Mouse (Mus musculus) spleen, adult 18-20 months (tissue): ENCODE measurements around the gene Gdf7.

Source experiments
- DNase-seq, 2 experiments: peaks; one replicate each; pipeline ENCODE4 v3.0.0; 2022; ENCODE audit warnings: mixed read lengths in 2 of 2

Gene Gdf7

DNA sequence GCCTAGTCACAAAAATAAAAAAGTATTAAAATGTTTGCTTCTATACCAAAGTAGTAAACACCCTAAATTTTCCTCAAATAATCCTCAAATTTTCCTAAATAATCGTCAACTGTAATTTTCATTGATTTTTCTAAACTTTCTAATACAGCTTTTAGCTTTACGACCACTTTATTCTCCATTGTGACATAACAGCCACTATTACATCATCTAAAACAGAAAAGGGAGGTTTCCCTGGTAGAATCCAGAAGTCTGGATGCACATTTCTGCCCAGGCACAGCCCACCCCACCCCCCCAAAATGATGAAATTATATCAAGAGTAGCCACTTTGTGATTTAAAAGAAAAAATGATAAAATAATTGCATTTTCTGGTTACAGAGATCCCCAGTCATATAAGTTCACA lies 5.6 kb downstream of the Gdf7 start:
- no peak for DNase-seq

DNA sequence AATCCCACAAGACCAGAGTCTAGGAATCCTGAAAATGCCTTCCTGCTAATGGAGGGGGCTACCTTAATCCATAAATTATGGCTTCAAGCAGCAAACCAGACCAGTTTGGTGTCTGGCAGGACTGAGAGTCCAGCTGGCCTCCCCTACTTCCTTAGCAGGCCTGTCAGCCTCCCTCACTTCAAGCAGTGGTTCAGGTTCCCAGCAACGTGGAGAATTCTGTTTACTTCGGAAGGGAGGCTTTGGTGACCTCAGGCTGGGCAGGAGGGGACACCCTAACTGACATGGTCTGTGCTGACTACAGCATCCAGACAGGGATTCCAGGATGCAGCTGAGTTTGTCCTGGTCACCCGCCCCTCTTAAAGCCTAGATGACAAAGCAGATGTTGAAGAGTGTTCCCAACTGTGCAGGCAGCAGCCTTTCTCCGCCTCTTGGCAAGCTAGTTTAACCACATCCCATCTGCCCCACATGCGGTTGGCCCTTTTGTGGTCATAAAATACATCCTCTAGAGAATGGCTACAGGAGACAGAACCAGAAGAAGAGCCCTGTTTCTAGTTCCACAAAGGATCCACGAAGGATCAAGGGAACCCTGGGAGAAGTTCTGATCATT lies 6.3 kb downstream of the Gdf7 start:
- no peak for DNase-seq

DNA sequence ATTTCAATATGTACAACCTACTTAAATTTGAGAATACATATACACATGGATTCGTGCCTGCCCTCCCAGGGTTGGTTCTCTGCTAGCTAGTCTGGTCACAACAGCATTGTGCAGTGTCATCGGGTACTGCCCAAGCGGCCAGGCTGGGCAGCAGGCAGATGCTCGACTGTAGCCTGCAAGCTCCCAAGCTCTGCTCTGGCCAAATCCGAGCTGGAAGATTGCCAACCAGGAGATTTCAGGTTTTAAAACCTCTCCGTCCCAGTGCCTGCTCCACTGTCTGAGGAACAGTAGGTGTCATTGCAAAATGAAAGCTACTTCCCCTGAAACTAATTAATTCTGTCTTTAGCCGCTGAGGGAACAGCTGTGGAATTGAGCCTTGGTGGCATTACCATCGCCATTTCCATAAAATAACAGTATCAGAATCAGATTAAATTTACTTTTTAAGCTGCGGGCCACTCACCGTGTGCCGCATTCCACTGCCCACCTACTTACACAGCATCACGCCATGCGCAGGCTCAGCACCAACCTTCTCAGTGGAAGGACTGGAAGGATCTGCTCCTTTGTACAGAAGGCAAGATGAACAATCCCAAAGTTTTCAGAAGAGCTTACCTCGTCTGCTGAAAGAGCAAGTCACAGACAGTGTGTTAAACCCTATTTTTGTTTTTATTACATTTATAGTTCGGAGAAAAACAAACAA lies 10.4 kb downstream of the Gdf7 start:
- no peak for DNase-seq

DNA sequence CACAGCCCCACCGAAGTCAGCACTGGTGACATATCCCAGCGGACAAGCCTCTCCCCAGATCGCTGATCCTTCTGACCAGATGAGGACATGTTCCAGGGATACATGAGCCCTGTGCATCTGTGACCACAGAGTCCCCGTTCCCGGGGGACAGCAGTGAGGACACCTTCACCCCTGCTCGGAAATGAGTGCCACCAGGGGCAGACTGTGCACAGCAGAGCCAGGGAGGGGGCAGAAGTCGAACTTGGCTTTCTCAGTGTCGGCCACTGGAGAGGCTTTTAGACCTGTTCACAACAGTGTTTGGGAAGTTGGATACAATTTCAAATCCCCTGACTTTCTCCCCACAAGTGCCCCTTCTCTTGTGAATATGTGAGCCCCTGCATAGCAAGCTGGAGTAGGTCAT lies 12.3 kb downstream of the Gdf7 start:
- DNase-seq: no peak

DNA sequence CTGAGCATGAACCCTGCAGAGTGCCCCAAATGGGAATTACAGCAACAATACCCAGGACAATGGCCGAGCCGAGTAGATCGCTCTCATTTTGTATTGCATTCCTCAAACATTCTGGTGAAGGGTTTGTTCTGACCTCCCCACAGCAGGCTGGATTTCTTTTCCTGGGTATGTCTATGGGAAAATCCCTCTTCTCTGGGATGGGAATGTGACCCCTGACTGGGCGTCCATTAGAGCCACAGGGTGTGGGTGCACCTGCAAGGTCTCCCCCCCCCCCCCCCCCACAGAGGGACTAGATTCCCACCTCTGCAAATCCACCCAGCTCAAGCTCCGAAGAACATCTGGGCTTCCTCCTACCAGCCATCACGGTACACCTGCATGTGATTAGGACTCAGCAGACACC lies 12.7 kb downstream of the Gdf7 start:
- DNase-seq: no peak

DNA sequence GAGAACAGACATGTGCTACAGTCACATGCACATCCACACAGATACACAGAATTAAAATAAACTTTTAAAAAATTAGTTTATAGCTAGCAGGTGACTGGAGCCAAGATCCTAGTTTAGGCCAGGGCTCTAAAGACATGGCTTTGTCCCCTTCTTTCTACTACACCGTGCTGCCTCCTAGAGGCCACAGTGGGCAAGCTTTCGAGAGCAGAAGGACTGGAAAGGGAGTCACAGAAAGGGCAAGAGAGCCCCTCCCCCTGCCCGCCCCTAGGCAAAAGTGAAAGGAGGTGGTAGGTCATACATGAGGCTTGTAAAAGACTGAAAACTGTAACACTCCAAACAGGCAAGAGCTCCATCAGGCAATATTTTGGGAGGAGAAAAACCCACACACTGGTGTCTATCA lies 13.8 kb downstream of the Gdf7 start:
- DNase-seq: no peak

DNA sequence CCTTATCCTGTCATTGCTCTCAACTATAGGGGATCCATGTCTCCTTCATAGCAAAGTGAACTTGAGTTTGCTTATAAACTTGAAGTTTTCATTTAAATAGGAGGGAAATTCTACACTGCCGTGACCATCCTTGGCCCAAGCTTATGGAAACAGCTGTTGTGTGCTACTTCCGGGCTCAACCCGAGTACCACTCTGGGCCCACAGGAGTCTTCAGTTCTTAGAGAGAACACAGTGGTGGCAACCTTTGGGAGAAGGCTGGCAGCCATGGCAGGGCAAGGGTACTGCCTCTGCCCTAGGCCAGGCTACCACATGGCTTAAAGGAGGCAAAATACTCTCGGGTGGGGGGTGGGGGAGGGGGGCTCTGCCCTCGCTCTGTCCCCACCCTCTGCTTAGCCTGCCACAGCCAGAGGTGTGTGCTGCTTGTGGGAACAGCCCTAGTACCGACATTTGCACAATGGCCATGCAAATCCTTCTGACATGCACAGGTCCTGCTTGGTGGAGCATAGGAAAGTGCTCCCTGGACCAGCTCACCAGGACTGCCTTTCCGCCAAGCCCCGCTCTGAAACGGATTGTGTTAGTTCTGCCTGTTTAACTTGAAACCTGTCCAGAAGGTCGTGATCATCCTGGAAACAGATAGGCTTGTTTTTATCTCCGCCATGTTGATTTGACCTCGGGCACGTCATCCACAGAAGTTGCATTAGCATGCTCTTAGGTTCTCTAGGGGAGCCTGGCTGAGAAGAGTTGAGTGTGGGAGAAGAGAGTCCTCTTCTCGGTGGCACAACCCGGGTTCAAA lies 20.3 kb downstream of the Gdf7 start:
- DNase-seq: no peak

DNA sequence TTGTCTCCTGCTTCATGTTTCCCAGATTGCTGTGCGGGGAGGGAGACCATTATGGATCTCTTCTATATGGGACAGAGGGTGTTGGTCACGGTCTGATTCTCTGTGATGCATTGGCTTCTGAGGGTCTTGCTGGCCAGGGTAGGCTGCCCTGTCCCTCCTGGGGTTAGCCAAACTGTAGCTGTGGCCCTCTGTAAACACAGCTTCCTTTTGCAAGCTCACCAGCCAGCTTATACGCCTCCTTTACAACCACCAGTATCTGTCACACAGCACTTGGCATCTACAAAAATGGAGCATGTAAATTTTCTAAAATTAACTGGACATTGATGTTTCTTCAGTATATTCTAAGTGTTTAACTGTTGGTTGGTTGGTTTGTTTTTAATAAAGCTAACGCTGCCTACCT lies 26.3 kb downstream of the Gdf7 start:
- no peak for DNase-seq

DNA sequence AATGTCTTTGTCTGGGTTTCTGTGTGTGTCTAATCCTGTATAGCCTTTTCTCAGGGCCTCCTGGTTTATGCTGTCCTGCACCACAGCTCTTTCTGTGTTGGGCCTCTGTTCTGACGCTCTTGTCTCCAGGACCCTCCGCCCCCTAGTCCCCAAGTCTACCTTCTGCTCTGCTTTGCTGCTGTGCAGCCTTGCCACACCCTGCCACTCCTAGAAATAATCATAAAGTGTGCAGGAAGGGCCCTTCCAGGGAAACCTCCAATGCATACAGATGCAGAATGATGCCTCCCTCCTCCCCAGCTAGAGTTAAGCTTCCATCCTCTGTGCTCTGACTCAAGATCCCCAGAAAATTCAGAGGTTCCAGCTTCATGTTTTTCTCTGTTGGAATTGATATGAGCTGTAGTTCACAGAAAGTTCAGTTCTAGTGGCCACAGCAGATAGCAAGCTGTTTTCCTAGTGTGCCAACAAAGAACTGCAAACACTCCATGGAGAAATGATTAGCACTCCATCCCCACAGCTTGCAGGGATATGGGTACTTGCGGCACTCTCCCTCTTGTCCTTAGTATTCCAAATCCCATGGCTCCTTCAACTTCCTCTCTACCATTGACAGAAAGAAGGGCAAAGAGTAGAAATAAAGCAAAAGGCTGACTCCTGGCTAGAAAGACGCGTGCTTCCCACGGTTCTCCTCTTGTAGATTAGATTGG lies 28.1 kb downstream of the Gdf7 start:
- no peak for DNase-seq

DNA sequence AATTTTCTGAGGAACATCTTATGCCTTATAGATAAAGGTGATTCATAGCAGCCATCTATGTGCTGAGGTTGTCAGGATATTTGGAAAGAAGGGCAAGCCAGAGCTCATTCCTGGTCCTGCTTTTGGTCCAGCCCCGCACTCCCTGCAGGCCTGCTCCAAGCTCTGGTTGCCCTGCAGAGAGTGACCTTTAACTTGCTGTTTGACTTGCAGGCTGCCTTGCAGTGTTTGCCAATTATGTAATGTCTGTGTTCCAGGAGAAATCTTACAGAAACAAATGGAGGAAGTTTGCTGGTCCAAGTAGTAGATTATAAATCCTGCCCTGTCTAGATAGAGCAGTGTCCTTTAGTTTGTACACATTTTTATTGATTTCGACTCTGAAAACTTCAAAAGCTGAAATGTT lies 30.3 kb downstream of the Gdf7 start:
- no peak for DNase-seq

DNA sequence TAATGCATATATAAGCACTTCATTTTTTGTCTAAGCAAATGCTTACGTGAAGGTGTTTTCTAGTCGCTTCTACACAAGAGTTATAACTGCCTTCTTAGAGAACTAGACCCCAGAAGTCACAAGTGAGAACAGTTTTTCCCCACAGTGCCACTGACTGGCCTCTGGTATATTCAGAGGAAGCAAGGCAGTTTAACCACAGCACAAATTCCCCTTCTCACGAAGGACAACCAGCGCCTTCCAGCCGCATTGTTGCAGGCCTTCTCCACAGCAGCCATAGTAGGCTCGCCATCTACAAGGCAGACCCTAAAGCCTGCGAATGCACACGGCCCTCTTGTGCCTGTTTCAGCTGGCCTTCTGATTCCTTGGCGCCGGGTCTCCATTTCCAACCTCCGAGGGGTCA lies 32.1 kb downstream of the Gdf7 start:
- no peak for DNase-seq

DNA sequence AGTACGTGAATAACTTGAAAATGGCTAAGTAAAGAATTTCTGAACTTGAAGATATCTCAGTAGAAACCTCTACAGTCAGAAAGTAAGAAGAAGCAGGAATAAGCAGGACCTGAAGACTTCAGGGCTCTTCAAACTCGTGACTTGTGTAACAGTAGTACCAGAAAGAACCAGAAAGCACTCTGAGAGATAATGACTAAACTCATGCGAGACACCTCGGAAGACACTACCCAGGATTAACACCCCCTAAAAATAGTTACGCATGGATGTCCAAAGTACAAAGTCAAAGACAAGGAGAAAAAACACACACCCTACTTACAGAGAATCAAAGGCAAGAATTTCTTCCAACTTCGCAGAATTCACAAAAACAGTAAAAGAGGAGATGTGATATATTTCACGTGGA lies 35.4 kb downstream of the Gdf7 start:
- no peak for DNase-seq

DNA sequence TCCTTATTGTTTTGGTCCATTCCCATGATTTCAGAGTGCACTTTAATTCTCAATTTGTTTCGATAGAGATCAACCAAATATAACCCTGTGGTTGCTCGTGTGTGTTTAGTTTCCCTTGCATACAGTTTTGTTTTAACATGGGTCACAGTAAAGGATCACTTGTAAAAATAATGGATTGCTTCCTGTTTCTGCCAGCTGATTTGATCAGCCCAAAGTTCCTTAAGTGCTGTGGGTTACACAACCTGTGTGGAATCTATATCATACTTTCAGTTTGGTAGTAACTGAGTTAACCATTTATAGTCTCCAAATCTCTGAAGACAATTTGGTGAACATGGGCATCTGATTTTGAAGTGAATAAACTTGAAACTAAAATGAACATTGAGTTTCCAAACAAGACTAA lies 41.5 kb downstream of the Gdf7 start:
- DNase-seq: no peak
